Mouse (Mus musculus) T-helper 1 cell (primary cell): Measurements from ENCODE around the gene Igsf3.

Experiments
- in situ Hi-C: fragments of 300-600 bp; cut with MboI, MseI; formaldehyde crosslinking; loops from one replicate; pipeline ENCODE4 v1.15.1; 2025; ENCODE audit warnings: high pct_unique_total_duplicates

Igsf3 gene

DNA sequence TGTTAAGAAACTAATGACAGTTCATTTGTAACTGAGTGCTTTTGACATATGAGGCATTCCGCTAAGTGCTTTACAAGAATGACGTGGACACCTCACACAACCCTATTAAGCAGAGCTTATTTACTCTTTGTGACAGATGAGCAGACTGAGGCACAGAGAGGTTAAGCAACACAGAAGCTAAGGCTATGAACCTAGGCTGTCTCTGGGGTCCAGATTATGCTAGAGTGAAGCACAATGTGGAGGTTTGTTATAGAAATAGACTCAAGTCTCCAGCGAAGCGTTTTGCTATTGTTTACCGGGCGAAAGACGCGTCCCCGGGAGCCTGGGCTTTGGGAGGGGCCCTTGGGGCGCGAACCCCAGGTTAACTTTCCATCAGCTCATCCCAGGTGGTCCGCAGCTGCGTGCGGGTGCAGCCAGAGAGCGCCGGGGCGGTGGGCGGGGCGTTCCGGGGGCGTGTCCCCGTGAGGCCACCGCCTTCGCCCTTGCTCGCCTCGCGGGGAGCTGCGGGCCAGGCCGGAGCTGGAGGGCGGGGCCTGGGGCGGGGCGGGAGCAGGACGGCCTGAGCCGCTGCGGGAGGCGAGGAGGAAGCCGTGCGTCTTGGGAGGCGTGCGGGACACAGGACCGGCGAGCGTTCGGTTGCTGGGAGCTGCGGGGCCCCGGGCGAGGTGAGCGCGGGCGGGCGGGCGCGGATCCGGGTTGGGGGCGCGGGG lies at the start of gene Igsf3:
Igsf3 (plus strand) TSS at position 546 of the 710 bp plus-strand sequence.
- in situ Hi-C loops = no loop called here

DNA sequence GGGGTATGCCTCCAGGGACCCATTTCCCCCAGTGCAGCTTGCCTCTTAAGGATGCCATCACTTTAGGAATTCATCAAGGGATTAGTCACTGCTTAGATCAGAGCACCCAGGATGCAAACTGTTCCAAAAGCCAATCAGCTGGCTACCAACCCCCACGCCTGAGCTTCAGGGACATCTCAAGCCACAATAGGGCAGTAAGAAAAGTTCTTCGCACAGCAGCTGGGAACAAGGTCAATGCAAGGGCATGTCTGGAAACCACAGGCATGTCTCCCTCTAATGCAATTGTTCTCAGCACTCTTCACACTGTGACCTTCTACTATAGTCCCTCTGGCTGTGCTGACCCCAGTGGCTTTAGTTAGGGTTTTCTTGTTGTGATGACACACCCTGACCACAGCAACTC lies 49.6 kb upstream of the Igsf3 start:
- in situ Hi-C loops = no loop called here

DNA sequence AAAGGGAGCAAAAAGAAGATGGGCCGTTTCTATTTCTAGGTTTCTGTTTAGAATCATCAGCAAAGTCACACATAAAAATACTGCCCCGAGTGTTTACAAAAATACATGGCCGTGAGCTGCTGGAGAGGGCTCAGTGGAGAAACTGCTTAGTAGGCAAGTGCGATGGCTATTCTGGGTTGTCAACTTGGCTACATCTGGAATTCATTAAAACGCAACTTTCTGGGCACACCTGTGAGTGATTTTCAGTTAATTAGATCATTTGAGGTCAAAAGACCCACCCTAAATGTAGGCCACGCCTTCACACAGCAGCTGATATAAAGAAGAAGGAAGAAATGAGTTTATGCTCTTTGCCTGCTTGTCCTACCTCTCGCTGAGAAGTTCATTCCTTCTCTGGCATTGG lies 48.3 kb upstream of the Igsf3 start:
- in situ Hi-C loops = no loop called here

DNA sequence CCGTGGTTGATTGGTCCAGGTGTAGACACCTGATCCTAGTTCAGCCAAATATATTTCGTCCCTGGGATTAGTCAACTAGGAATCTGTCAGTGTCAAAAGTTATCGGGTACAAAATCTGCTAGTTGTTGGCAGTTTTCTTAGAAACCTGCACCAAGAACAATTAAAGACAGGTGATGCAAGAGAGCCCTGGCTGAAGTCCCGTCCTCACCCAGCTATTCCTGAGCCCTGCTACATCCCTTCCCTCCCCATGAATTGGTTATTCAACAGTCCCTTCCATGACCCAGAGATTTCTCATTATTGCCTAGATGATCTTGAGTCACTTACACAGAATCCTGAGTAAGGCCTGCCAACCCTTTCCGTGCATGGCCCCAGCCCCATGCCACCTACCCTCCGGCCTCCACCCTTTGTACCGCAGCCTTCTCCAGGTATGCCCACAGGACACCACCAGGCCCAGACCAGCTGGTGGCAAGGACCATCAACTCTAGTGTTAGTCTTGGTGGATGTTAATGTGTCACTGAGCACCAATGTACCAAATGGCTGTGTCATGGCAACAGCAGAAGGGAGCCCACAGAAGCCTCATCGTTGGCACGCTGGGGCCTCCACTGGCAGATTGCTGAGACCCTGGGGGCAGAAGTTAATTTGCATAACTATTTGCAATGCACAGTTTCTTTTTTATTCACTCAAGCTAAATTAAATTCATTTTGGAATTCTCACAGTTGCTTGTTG lies 33.5 kb upstream of the Igsf3 start:
- in situ Hi-C loops = no loop called here

DNA sequence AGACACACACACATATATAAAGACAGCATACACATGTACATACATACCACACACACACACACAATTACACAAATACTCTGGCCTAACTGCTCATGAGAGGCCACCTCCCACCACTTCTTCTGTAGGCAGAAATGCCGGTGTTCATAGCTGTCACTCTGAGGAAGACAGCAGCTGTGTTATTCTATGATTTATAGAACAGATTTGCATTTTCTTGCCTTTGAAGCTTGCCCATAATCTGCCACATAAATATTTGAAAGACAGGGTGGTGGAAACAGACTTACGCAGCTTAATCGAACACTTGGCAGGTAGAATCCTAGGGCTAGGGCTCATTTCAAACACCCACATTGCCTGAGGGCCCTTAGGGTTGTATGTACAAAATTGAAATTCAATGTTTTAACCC lies 32.6 kb upstream of the Igsf3 start:
- in situ Hi-C loops = no loop called here

DNA sequence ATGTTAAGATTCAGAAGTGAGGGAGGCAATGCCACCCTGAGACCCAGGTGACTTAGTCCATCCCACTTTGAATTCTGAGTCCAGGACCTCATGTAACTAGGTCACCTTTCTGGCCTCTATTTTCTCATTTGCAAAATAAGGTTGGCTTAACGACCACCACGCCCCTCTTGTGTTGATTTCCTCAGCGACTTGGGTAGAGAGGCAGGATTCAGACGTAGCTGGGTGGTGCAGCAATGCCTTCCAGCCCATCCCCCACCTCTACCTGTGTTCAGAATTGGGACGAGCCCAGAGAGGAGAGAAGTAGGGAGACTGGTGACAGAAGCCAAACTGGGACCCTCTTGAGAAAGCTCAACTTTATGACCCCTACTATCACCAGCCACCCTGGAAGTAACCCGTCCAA lies 31.6 kb upstream of the Igsf3 start:
- in situ Hi-C loops = no loop called here

DNA sequence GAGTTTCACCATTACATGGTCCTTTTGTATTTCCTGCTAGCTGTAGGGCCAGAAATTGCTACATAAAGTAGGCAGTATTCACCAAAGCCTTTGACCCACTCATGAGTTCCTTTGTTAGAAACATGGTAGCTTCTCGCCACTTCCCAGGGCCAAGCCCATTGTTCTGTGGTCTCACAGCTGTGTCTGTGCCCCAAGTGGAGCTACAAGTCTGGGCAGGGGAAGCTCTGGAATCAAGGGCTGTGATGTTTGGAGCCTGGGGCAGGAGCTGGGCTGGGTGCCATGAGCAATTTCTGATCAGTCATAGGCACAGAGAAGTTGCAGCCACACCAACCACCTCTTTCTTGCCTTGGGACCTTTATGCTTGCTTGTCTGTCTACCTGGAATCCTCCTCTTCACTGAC lies 30.1 kb upstream of the Igsf3 start:
- in situ Hi-C loops = no loop called here

DNA sequence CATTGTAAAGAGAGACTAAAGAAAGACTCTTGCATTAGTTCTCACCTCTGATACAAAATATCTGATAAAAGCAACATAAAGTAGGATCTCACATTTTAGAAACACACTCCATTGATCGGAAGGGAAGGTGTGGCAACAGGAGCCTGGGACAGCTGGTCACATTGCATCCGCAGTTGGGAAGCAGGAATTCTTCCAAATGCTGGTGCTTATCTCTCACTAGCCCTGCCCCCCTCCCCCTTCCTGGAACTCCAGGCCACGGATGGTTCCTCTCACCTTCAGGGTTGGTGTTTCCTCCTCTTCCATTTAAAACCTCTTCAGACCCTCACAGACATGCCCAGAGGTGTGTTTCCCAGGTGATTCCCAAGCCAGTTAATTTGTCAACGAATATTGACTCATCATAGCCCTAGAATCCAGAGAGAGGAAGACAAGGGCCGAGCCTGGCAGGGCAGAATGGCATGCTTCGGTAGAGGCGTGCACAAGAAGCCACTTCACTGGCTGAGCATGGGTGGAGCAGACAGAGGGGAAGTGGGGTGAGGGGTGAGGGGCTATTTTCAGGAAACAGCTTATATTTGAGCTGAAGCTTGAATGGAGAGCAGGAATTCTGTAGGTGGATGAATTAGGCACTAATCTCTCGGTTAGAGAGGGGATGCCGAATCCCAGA lies 28.3 kb upstream of the Igsf3 start:
- in situ Hi-C loops = no loop called here

DNA sequence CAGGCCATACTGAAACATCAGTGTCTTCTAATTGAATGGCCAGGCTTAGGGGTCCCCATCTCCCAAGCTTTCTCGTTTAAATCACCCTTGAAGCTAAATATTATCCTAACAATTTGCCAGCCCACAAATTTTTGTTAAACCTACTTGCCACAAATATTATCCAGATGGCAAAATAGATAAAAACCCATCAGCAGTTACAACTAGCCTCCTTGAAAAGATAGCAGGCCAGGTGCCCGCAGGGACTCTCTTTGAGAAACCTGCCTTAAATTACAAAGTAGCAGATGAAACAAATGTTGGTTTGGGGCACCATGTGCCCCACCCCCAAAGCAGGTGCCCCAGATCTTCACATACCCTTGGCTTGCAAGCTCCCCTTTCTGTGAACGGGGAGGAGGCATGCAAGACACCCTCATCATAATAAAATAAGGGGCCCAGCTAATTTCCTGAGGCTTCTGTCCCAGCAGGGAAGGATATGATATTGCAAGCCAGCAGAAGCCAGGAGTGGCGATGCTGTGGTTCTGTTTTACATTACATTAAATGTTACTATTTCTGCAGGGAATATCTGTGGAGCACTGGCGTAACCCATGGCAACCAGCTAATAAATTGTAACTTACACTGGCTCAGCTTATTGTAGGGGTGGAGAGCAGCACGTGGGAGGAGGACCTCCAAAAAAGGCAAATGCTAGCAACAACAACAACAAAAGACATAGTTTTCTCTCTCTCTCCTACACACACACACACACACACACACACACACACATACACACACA lies 27.2 kb upstream of the Igsf3 start:
- in situ Hi-C loops = no loop called here

DNA sequence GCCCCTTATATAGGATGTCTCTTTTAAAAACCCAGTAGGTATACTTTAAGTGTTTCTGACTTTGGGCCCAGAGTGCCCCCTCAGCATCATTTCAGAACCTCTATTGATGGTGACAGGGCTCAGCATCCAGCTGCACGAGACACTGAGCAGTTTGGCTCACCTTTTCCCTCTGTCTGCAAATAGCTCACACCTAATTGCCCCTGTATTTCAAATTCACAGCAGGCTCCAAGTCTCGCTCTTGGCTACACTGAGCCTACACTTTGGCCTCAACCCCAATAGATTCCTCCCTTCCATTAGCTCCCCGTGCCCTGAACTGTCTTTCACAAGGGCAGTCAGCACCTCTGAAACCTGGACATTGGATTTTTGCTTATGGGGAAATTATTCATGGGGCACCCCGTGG lies 26.5 kb upstream of the Igsf3 start:
- in situ Hi-C loops = no loop called here

DNA sequence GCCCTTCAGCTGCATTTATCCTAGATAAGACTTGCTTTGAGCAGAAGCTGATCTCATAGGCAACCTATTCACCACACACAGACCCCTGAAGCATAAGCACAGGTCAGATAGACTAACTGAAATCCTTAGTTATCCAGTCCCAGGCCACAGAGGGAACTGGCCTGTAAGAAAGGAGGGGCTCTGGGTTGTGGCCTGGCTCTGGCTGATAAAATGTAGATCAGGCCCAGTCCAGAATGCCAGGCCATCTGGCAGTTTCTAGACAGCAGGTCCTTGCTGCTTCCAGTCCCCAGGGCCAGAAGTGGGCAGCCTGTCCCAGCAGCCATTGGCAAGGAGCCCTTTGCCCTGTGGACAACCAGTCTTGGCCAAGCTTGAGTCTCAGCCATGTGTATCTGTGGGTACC lies 22.4 kb upstream of the Igsf3 start:
- in situ Hi-C loops = no loop called here

DNA sequence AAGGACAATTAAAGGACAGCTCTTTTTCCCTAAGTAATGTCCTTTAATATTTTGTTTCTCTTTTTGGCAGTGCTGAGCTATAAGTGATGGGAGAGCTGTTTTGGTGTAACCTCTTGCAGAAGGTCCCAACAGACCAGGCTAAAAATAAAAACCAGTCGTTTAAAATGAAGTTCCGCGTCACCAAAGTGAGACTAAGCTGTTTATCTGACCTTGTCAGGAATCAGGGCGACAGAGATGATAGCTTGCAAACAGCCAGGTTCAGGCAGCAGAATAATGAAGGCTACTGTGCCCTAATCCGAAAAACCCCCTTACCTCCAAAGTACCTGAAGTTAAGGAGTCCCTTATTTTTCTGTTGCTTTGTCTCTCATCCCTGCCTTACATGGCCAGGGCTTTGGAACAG lies 21.2 kb upstream of the Igsf3 start:
- in situ Hi-C loops = no loop called here

DNA sequence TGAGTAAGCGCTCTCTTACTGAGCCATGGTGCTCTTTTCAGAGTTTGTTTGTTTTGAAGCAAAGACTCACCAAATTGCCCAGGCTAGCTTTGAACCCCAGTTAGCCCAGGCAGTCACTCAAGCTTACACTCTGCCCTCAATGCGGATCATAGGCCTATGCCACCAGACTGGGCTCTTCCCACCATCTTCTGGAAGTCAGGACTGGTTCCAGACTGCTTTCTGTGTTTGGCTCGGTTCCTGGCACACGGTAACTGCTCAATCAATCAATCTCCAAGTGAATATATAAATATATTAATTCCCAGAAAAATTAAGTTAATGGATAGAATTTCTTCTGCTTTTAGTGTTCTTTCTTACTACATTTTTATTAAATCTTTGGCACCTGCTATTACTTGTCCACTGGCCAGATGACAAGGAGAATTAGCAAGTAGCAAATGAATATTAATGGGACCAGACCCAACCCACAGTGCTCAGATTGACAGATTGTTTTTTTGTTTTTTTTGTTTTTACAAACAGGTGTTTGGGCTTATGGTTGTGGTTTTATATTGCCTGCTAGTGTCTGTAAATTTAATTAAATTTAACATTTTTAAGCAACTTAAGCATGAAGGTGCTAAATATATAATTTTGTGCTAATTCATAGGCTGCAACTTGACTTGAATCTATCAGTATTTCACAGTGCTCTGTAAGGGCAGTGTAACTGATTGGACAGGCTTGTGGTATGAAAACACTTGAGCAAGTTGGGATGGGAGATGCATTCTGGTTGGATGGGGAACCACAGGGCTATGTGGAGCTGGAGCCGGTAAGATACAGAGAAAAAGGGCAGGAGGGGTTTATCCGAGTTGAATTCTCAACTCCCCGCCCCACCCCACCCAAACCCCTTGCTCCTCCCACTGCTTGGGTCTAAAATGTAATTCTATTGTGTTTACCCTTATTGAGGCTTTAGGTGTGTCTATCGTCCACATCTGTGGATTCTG lies 20.0 kb upstream of the Igsf3 start:
- in situ Hi-C loops = no loop called here

DNA sequence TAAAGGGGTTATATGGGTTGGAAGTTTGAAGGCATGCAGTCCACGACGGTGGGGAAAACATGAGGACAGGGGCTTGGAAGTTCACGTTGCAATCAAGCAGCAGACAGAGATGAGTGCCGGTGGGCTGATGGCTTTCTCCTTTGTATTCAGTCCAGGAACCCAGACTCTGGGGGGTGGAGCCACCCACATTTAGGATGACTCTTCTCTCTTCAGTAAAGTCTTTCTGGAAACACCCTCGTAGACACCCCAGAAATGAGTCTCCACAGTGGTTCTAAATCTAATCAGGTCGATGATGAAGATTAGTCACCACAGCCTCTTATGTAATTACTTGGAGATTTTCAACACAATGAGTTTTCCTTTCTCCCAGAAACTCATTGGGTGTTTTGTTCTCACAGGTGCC lies 16.1 kb upstream of the Igsf3 start:
- in situ Hi-C loops = no loop called here

DNA sequence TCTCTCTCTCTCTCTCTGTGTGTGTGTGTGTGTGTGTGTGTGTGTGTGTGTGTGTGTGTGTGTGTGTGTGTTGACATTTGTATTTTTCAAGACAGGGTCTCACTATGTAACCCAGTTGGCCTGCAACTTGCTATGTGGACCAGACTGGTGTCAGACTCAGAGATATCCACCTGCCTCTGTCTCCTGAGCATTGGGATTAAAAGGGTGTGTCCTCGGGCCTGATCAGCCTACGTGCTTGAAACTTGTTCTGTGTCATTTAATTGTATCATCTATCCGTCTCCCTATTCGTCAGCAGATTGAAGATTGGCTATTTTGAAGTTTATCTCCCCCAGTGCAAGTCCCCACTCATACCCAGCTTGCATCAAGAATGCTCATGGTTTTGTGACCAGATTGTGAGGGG lies 14.5 kb upstream of the Igsf3 start:
- in situ Hi-C loops = no loop called here

DNA sequence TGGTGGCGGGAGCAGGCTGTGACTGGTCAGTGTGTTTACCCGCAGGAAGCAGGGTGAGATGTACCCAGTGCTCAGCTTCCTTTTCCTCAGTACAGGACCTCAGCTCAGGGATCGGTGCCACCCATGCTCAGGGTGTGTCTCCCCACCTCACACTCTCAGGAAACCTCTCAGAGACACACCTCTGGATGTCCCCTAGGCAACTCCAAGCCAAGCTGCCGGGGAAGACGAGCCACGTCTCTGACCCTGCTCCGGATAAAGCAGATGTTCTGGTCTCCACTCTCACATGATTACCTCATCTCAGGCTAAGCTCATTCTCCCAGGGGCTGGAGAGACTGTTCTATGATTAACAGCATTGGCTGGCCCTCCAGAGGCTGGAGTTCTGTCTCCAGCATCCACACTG lies 13.3 kb upstream of the Igsf3 start:
- in situ Hi-C loops = no loop called here

DNA sequence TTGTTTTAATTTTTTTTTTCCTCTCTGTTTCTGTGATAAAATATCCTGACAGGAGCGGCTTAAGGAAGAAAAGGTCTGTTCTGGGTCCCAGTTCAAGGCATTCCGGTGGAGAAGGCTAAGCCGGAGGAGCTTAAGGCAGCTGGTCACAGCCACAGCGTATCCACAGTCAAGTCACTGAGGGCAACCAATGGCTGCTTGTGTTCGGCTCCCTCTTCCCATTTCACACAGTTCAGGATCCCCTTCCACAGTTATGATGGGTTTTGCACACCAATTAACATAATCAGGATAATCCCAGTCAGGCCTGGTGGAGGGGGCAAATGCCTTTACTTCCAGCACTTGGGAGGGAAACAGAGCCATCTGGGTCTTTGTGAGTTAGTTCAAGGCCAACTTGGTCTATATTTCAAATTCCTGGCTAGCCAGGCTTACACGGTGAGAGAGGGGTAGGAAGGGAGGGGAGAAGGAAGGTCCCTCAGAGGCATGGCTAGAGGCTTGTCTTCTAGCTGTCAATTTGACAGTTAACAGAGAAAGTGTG lies 11.7 kb upstream of the Igsf3 start:
- in situ Hi-C loops = no loop called here

DNA sequence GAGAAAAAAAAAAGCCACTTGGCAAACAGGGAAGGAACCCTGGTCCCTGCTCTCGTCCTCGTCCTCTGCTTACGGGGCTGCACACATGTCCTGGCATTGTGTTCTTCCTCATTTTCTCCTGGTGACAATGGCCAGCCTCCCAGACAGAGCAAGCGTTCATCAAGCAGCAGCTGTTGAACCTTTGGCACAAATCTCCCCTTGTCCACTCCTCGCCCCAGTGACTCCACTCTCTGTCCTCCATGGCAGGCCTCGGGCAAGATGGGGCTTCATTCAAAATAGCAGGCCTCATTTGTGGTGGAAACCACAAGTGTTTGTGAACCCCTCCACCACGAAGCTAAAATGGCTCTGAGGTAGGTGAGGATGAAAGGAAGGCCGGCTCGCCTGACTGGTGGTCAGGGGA lies 11.0 kb upstream of the Igsf3 start:
- in situ Hi-C loops = no loop called here

DNA sequence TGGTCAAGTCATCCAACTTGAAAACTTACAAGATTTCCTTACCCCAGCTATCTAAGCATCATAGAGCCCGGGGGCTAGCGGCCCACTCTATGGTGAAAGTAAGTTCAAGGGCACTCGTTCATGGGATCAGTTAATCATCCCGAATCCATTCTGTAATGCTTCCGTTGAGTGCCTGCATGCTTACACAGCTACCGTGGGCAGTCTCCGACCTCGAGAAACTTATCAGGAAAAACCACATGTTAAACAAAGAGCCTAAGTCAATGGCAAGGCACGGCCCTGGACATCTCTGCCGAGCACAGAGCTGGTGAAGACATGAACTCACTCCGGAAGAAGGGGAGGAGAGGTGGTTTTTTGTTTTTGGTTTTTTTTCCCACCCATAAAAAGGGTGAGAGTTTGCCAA lies 9.5 kb upstream of the Igsf3 start:
- in situ Hi-C loops = no loop called here

DNA sequence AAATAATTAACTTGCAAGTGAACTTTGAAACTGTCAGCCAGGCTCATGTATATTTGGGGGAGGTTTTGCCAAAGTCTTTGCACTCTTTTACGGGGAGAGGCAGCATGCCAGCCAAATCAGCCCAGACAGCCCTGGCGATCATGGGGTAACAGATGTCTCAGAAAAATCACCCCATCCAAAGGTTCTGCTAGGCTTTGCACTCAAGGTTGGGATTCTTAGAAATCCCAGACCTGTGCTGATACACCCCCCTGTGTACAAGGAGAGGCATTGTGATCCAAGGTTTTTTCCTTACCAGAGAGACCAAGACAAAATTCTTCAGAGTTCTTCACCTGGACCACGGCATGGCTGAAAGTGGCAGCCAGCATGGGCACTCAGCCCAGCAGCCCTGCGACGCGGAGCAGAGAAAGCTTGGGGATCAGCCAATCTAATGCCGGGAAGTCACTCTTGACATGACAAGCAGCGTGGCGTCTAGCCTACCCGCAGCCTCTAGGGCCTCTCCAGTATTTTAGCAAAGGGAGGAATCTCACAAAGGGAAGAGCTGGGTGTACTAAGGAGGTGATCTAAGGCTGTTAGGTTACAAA lies 7.5 kb upstream of the Igsf3 start:
- in situ Hi-C loops = no loop called here
